Mouse (Mus musculus) MN1 (cell line): ENCODE results near the gene Ntrk2.

Source experiments
- DNase-seq: peaks from one replicate; pipeline ENCODE4 v3.0.0-alpha.2; 2016; ENCODE audit warnings: low spot score

Gene Ntrk2

DNA sequence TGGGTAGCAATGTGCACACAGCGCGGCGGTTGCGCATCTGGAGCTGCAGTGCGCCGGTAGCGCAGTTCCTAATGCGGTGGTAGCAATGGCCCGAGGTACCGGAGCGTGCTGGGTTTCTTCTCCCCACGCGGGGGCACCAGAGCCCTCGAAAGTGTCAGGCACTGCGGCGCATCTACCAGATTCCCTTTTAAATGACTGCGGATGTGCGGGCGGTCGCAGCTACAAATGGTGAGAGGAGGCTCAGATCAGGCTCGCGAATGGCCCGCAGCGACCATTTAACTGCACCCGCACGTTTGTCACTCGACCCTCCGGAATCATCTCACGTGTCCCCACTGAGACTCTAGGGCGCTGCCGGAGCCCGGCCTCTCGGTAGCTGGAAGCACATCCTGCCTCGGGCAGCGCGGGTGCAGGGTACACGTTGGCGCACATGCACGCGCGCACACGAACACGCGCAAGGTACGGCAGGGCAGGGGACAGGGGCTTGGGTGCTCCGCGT, at the start of gene Ntrk2:
Ntrk2 (plus strand) TSS at position 173 of the 496 bp plus-strand sequence.
- DNase-seq = no peak

- DNase-seq = no peak
These were observed 45.3 kb upstream of the Ntrk2 start for GRCm38 (mm10) chr13:58761003-58761630.

GRCm38 (mm10) chr13:58768258-58768657, 38.1 kb upstream of the Ntrk2 start:
- DNase-seq = no peak

DNA sequence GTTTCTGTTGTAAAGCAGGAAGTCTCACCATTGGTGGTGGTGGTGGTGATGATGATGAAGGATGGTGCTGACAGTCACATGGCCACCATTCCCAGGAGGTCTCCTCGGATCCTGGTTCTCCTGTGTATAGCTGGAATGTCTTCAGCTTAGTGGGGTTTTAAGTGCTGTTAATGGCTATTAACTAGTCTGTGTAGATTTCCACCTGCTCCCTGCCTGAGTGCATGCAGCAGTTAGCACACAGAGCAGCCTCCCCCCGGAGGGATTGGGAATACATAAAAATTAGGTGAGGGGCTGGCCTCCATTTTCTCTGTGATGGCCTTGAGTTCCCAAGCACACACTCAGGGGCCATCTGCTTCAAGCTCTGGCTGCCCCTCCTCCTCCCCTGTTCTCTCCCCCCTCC, 36.9 kb upstream of the Ntrk2 start:
- DNase-seq = no peak

DNA sequence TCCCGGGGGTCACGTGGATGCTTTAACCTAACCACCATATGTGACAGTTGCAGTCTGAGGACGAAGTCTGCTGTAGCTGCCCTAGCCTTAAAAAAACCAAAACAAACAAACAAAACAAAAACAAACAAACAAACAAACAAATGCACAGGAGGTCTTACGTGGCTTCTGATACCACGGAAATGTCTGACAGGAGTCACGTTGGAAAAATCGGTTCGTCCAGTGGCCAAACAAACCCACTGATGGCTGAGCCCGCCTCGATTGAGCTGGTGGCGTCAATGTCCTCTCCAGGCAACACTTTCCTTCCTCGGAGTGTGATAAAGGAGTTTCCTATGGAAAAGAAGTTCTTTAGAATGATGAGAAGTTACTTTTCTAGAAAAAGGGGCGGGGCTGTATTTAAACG, 27.1 kb upstream of the Ntrk2 start:
- DNase-seq = no peak

DNA sequence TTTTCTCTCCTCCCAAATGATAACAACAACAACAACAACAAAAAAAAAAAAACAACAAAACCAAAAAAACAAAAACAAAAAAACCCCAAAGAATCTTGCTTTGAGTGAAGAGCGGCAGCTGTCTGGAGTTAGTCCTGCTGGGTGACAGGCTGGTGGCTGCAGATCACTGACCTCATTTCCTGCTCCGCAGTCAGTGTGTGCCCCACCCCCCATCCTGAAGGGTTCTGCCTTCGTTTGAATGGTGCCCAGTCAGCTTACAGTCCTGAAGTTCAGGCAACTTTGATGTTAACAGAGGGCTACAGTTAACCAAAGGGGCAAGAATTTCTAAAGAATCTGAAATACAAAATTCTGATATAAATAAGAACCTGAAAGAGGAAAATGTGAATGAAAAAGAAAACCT, 19.9 kb upstream of the Ntrk2 start:
- no peak for DNase-seq

GRCm38 (mm10) chr13:58790741-58791140, 15.6 kb upstream of the Ntrk2 start:
- DNase-seq = no peak

GRCm38 (mm10) chr13:58797386-58797785, 9.0 kb upstream of the Ntrk2 start:
- no peak for DNase-seq

DNA sequence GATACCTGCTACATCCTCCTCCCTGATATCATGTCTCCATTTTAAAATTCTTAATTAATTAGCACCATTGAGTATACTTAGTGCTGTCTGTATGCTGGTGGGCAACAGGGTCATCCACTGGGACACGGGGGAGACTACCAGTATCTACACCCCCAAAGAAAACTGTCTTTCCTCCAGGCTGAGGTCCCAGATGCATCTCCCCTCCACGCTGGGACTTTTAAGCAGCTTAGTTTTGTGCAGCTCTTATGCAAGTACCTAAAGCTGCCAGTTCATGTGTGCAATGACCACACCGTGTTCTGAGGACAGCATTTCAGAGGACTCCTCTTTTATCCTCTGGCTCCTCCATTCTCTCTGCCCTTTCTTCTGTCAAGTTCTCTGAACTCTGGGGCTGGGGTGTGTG, 5.1 kb upstream of the Ntrk2 start:
- no peak for DNase-seq

DNA sequence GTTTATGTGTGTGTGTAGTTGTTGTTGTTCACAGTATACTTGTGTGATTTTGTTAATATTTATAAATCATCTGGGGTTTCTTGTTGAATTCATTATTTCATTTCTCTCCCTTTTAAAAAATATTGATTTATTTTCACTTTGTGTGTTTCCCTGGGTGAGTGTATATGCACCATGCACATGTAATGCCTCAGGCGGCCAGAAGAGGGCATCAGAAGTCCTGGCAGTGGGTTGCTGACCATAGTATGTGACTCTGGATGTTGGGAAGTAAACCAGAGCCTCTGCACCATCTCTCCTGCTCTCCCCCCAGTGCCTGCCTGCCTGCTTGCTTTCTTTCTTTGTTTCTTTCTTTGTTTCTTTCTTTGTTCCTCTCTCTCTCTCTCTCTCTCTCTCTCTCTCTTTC, 2.5 kb upstream of the Ntrk2 start:
- DNase-seq = no peak

- DNase-seq = no peak
These were observed 536 bp upstream of the Ntrk2 start for GRCm38 (mm10) chr13:58805833-58806232.

DNA sequence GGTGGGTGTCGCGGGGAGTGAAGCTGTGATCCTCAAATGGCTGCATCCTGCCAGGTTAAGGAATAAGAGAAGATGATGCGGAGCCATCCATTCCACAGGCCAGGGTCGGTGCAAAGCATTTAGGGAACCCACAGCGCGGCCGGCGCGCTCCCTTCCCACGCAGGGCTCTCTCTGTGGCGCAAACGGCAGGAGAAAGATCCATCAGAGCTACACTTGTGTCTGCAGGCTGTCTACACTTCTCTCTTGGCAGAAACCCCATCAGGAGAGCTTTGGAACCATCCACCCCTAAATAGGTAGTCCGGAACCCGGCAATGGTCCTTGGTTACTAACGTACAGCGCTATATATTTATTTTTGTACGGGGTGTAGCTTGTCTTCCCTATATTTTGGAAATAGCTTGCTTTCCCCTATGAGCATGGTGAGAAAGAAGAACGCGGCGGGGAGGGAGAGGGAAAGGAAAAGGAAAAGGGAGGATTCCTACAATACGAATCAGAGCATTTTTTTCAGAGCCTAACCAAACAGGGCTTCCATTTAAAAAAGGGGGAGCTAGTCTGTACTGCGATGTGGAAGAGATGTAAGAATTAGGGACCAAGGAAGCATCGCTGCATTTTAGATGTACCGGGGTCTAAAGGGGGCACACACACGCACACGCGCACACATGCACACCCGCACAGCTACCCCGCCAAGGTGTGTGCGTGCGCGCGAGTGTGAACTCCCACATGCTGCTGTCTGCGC, 693 bp downstream of the Ntrk2 start:
- DNase-seq = no peak

- DNase-seq = no peak
These were observed 1.4 kb downstream of the Ntrk2 start for GRCm38 (mm10) chr13:58807629-58808363.

DNA sequence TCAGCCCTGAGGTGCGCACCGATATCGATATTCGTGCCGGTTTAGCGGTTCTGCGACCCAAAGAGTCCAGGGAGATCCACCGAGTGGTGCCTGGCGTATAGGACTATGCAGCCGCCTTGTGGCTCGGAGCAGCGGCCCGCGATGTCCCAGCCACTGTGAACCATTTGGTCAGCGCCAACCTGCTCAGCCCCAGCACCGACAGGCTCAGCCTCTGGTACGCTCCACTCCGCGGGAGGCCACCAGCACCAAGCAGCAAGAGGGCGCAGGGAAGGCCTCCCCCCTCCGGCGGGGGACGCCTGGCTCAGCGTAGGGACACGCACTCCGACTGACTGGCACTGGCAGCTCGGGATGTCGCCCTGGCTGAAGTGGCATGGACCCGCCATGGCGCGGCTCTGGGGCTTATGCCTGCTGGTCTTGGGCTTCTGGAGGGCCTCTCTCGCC, 2.0 kb downstream of the Ntrk2 start:
- DNase-seq = no peak

GRCm38 (mm10) chr13:58809930-58810329, 3.6 kb downstream of the Ntrk2 start:
- no peak for DNase-seq

DNA sequence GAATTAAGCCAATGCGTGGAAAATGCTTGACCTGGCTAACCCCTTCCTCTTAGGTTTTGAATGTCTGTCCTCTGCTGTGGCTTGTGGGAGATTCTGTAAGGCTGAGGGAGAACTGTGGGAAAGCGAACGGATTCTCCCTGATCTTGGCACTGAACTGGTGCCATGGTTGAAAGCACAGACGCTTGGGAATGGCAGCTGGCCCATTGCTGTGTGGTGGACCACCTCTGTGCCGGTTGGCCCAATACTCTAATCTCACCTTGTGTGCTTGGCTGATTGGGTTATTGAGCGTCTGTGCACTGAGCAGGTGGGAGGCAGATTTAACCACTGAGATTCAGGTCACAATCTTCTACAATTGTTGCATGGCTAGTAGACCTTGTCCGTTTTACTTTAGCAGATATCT, 18.4 kb downstream of the Ntrk2 start:
- DNase-seq = no peak

DNA sequence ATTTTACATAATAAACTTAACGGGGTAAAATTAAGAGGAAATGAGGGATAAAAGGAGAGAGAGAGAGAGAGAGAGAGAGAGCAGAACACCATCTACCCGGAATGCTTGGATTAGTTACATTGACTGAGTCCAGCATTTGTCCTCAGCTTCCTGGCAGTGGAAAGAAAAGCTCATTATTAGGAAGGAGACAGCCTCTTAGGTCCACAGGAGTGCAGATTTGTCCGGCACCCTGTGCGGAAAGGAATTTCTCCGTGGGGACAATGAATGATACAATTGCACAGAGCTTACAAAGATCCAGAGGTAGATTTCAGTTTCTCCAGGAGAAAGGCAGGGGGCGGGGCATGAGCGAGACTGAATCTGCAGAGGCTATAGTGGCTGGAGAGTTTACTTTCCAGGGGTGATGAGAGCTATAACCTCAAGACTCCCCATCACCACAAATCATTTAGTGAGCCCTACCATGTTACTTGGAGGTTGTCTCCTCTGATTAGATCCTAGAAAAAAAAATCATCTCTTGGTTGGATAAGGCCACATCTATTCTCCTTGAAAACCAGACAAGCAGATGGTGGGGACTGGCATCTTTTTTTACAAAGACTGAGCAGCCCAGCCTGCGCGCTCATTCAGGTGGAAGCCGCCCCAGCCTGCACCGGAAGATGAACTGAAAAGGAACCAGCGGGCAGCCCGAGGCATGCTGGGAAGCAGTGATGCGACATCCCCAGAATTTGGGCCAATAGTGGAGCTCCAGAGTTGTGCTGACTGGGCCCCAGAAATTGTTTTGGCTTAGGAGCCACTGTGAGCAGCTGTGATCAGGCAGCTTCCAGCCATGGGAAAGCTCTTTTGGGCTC, 20.2 kb downstream of the Ntrk2 start:
- no peak for DNase-seq

GRCm38 (mm10) chr13:58831999-58832398, 25.6 kb downstream of the Ntrk2 start:
- no peak for DNase-seq

- no peak for DNase-seq
These were observed 28.4 kb downstream of the Ntrk2 start for GRCm38 (mm10) chr13:58834726-58835125.

GRCm38 (mm10) chr13:58836891-58837290, 30.5 kb downstream of the Ntrk2 start:
- DNase-seq = no peak

GRCm38 (mm10) chr13:58838110-58838509, 31.7 kb downstream of the Ntrk2 start:
- no peak for DNase-seq
